Mouse (Mus musculus) liver, adult 2 months (tissue): Measurements from ENCODE around the gene BC004004.

Experiments
- CTCF ChIP-seq: fragments of 200-500 bp; IDR thresholded peaks from 2 replicates; pipeline ENCODE4 v1.5.1; 2011; ENCODE audit warnings: low read depth, low read length, control low read depth
- POLR2A ChIP-seq: fragments of 200-500 bp; IDR thresholded peaks from 2 replicates; pipeline ENCODE4 v1.6.1; 2011; ENCODE audit warnings: low read length, control low read depth; ENCODE audit not compliant: insufficient read depth; ENCODE audit errors: extremely low read depth

GRCm38 (mm10) chr17:29363109-29363508, 94.5 kb downstream of the BC004004 start:
- no peak for TF ChIP-seq POLR2A
- TF ChIP-seq CTCF = no peak
